Mouse (Mus musculus): ENCODE data around the gene Slbp. TPM values are rescaled to one million over a fixed set of nuclear protein-coding genes. Genes with fewer than 3 reads are reported as not detected.

Slbp gene
- polyA plus RNA-seq, 1 experiment from 2014 or later, result 214 TPM

GRCm38 (mm10) chr5:33658664-33659050, 6.3 kb upstream of the Slbp start:
- peaks cover 41% of the 10 kb centered on the region for H3K4me1 ChIP-seq (ENCODE audit: control insufficient read depth, low read depth, low read length)
- under 1% methylated on average over 26 of the region's 26 CpGs for WGBS (ENCODE audit: insufficient replicate concordance)
- H3K4me2 ChIP-seq (ENCODE audit: low read depth, low read length), result peak overlapping the region; percentile 74
- no peaks in the 10 kb centered on the region for H3K27me3 ChIP-seq (ENCODE audit: control insufficient read depth, insufficient read depth, low read depth, low read length)
- no peaks in the 10 kb centered on the region for H3K9me3 ChIP-seq (replicated peaks; ENCODE audit: control insufficient read depth, low read length)
- ATAC-seq (ENCODE audit: low read depth), result no peak
- H3K27ac ChIP-seq (ENCODE audit: low read length), result peak overlapping the region; percentile 98
- H3K4me3 ChIP-seq (ENCODE audit: low read depth, low read length), result peak overlapping the region; percentile 94
- H3K9ac ChIP-seq (ENCODE audit: low read depth, low read length), result peak overlapping the region; percentile 90
- H3K36me3 ChIP-seq (ENCODE audit: control insufficient read depth, insufficient read depth), result peaks cover 44% of the 10 kb centered on the region

GRCm38 (mm10) chr5:33657787-33658663, 5.7 kb upstream of the Slbp start, which contains the start of the genes Tacc3 and Tmem129:
Tacc3 (plus strand) TSS chr5:33658128.
Tmem129 (minus strand) TSS chr5:33658416.
- H3K36me3 ChIP-seq (ENCODE audit: control insufficient read depth, insufficient read depth), result peaks cover 41% of the 10 kb centered on the region
- H3K27me3 ChIP-seq (ENCODE audit: control insufficient read depth, insufficient read depth, low read depth, low read length), result no peaks in the 10 kb centered on the region
- peak within 1 kb of the TSS; percentile 98 for H3K27ac ChIP-seq (ENCODE audit: low read length)
- under 1% methylated on average over 60 of the region's 60 CpGs for WGBS (ENCODE audit: insufficient replicate concordance)
- H3K9me3 ChIP-seq (replicated peaks; ENCODE audit: control insufficient read depth, low read length), result no peaks in the 10 kb centered on the region
- H3K4me1 ChIP-seq (ENCODE audit: control insufficient read depth, low read depth, low read length), result peaks cover 47% of the 10 kb centered on the region
- H3K4me3 ChIP-seq (ENCODE audit: low read depth, low read length), result peak within 1 kb of the TSS; percentile 94
- H3K4me2 ChIP-seq (ENCODE audit: low read depth, low read length), result peak within 1 kb of the TSS; percentile 95
- peak within 1 kb of the TSS; percentile 94 for H3K9ac ChIP-seq (ENCODE audit: low read depth, low read length)
- peak; percentile 92 for ATAC-seq (ENCODE audit: low read depth)

- H3K9ac ChIP-seq (ENCODE audit: low read depth, low read length), result peak overlapping the region; percentile 94
- H3K9me3 ChIP-seq (replicated peaks; ENCODE audit: control insufficient read depth, low read length), result no peaks in the 10 kb centered on the region
- peaks cover 34% of the 10 kb centered on the region for H3K36me3 ChIP-seq (ENCODE audit: control insufficient read depth, insufficient read depth)
- peak overlapping the region; percentile 94 for H3K4me3 ChIP-seq (ENCODE audit: low read depth, low read length)
- under 1% methylated on average over 32 of the region's 32 CpGs for WGBS (ENCODE audit: insufficient replicate concordance)
- peak overlapping the region; percentile 98 for H3K27ac ChIP-seq (ENCODE audit: low read length)
- peak; percentile 30 for ATAC-seq (ENCODE audit: low read depth)
- peak overlapping the region; percentile 95 for H3K4me2 ChIP-seq (ENCODE audit: low read depth, low read length)
- peaks cover 51% of the 10 kb centered on the region for H3K4me1 ChIP-seq (ENCODE audit: control insufficient read depth, low read depth, low read length)
- H3K27me3 ChIP-seq (ENCODE audit: control insufficient read depth, insufficient read depth, low read depth, low read length), result no peaks in the 10 kb centered on the region
Observed at GRCm38 (mm10) chr5:33657251-33657786, 4.9 kb upstream of the Slbp start.

- Histone ChIP-seq H3K27ac (ENCODE audit: low read length) (peak overlapping the region; percentile 98), H3K4me1 (ENCODE audit: control insufficient read depth, low read depth, low read length) (peaks cover 51% of the 10 kb centered on the region), H3K36me3 (ENCODE audit: control insufficient read depth, insufficient read depth) (peaks cover 29% of the 10 kb centered on the region), H3K27me3 (ENCODE audit: control insufficient read depth, insufficient read depth, low read depth, low read length) (no peaks in the 10 kb centered on the region), H3K9ac (ENCODE audit: low read depth, low read length) (peak overlapping the region; percentile 94), H3K9me3 (replicated peaks; ENCODE audit: control insufficient read depth, low read length) (no peaks in the 10 kb centered on the region), H3K4me2 (ENCODE audit: low read depth, low read length) (peak overlapping the region; percentile 95), H3K4me3 (ENCODE audit: low read depth, low read length) (peak overlapping the region; percentile 94)
- ATAC-seq (ENCODE audit: low read depth), result no peak
- 8% methylated on average over 1 of the region's 1 CpGs for WGBS (ENCODE audit: insufficient replicate concordance)
Observed at GRCm38 (mm10) chr5:33656739-33657138, 4.4 kb upstream of the Slbp start.

- Histone ChIP-seq H3K4me3 (ENCODE audit: low read depth, low read length) (no peak overlapping the region), H3K9me3 (replicated peaks; ENCODE audit: control insufficient read depth, low read length) (no peaks in the 10 kb centered on the region), H3K4me1 (ENCODE audit: control insufficient read depth, low read depth, low read length) (peaks cover 58% of the 10 kb centered on the region), H3K9ac (ENCODE audit: low read depth, low read length) (no peak overlapping the region), H3K4me2 (ENCODE audit: low read depth, low read length) (no peak overlapping the region), H3K36me3 (ENCODE audit: control insufficient read depth, insufficient read depth) (peaks cover 18% of the 10 kb centered on the region), H3K27me3 (ENCODE audit: control insufficient read depth, insufficient read depth, low read depth, low read length) (no peaks in the 10 kb centered on the region), H3K27ac (ENCODE audit: low read length) (no peak overlapping the region)
- 82% methylated on average over 10 of the region's 10 CpGs for WGBS (ENCODE audit: insufficient replicate concordance)
- ATAC-seq (ENCODE audit: low read depth), result no peak
Observed at GRCm38 (mm10) chr5:33655251-33655840, 3.0 kb upstream of the Slbp start.

GRCm38 (mm10) chr5:33654424-33654823, 2.0 kb upstream of the Slbp start:
- Histone ChIP-seq H3K9me3 (replicated peaks; ENCODE audit: control insufficient read depth, low read length) (no peaks in the 10 kb centered on the region), H3K9ac (ENCODE audit: low read depth, low read length) (no peak overlapping the region), H3K4me1 (ENCODE audit: control insufficient read depth, low read depth, low read length) (peaks cover 59% of the 10 kb centered on the region), H3K4me3 (ENCODE audit: low read depth, low read length) (no peak overlapping the region), H3K27ac (ENCODE audit: low read length) (no peak overlapping the region), H3K27me3 (ENCODE audit: control insufficient read depth, insufficient read depth, low read depth, low read length) (no peaks in the 10 kb centered on the region), H3K4me2 (ENCODE audit: low read depth, low read length) (no peak overlapping the region), H3K36me3 (ENCODE audit: control insufficient read depth, insufficient read depth) (peaks cover 22% of the 10 kb centered on the region)
- 89% methylated on average over 13 of the region's 13 CpGs for WGBS (ENCODE audit: insufficient replicate concordance)
- no peak for ATAC-seq (ENCODE audit: low read depth)

- Histone ChIP-seq H3K4me1 (ENCODE audit: control insufficient read depth, low read depth, low read length) (peaks cover 59% of the 10 kb centered on the region), H3K4me2 (ENCODE audit: low read depth, low read length) (peak overlapping the region; percentile 78), H3K9ac (ENCODE audit: low read depth, low read length) (peak overlapping the region; percentile 67), H3K27me3 (ENCODE audit: control insufficient read depth, insufficient read depth, low read depth, low read length) (no peaks in the 10 kb centered on the region), H3K27ac (ENCODE audit: low read length) (peak overlapping the region; percentile 81), H3K4me3 (ENCODE audit: low read depth, low read length) (peak overlapping the region; percentile 83), H3K9me3 (replicated peaks; ENCODE audit: control insufficient read depth, low read length) (no peaks in the 10 kb centered on the region), H3K36me3 (ENCODE audit: control insufficient read depth, insufficient read depth) (peaks cover 37% of the 10 kb centered on the region)
- ATAC-seq (ENCODE audit: low read depth), result no peak
- 6% methylated on average over 9 of the region's 9 CpGs for WGBS (ENCODE audit: insufficient replicate concordance)
Observed at GRCm38 (mm10) chr5:33652783-33653173, 404 bp upstream of the Slbp start.

GRCm38 (mm10) chr5:33651541-33651920, 843 bp downstream of the Slbp start:
- H3K36me3 ChIP-seq (ENCODE audit: control insufficient read depth, insufficient read depth), result peaks cover 50% of the 10 kb centered on the region
- peaks cover 53% of the 10 kb centered on the region for H3K4me1 ChIP-seq (ENCODE audit: control insufficient read depth, low read depth, low read length)
- 0% methylated on average over 11 of the region's 11 CpGs for WGBS (ENCODE audit: insufficient replicate concordance)

More at GRCm38 (mm10) chr5:33651541-33651920, 843 bp downstream of the Slbp start:
- no peaks in the 10 kb centered on the region for H3K27me3 ChIP-seq (ENCODE audit: control insufficient read depth, insufficient read depth, low read depth, low read length)
- H3K4me2 ChIP-seq (ENCODE audit: low read depth, low read length), result peak overlapping the region; percentile 78
- peak overlapping the region; percentile 85 for H3K9ac ChIP-seq (ENCODE audit: low read depth, low read length)
- H3K27ac ChIP-seq (ENCODE audit: low read length), result peak overlapping the region; percentile 86
- peak overlapping the region; percentile 83 for H3K4me3 ChIP-seq (ENCODE audit: low read depth, low read length)
- H3K9me3 ChIP-seq (replicated peaks; ENCODE audit: control insufficient read depth, low read length), result no peaks in the 10 kb centered on the region
- ATAC-seq (ENCODE audit: low read depth), result no peak

All from liver, embryonic 16.5 days (tissue).